Mouse (Mus musculus) heart, embryonic 14.5 days (tissue): ENCODE data around the gene Pacsin1. TPM values are rescaled to one million over a fixed set of nuclear protein-coding genes. Genes with fewer than 3 reads are reported as not detected.
A peak's percentile ranks its signal among the peaks of the same experiment; 100 is the strongest.
"Not testable (repeated sequence)": the region's sequence is repeated elsewhere in the genome, so short reads cannot be mapped to it uniquely, and the experiment has no call there.

Experiments used
- ATAC-seq: fragments of 200-750 bp; cut with Nextera tagmentation; 2 replicates; pipeline ENCODE4 v1.8.0; 2017; ENCODE audit warnings: low read depth, moderate TSS enrichment; ENCODE audit not compliant: insufficient number of reproducible peaks, insufficient read depth, low FRiP score
- H3K27ac ChIP-seq, 2 experiments: fragments of 200-500 bp in 1 of 2; fragments of 300-500 bp in 1 of 2; sonication (generic) in 1 of 2; replicated peaks in 1 of 2; 2 replicates each; pipeline ENCODE4 v1.5.1; 2012 to 2014; ENCODE audit warnings: low read depth in 2 of 2, low read length in 2 of 2, control low read depth in 1 of 2, mild to moderate bottlenecking in 1 of 2, mixed read lengths in 1 of 2; ENCODE audit not compliant: control insufficient read depth in 1 of 2, insufficient read depth in 1 of 2
- H3K27me3 ChIP-seq: fragments of 300-500 bp; sonication (generic); 2 replicates; pipeline ENCODE4 v1.6.1; 2014; ENCODE audit warnings: mild to moderate bottlenecking, low read length, control low read depth; ENCODE audit not compliant: control insufficient read depth, insufficient read depth
- H3K36me3 ChIP-seq: fragments of 300-500 bp; sonication (generic); 2 replicates; pipeline ENCODE4 v1.6.1; 2014; ENCODE audit warnings: mild to moderate bottlenecking, control low read depth, low read length, mixed read lengths; ENCODE audit not compliant: control insufficient read depth, insufficient read depth
- H3K4me1 ChIP-seq, 2 experiments: fragments of 200-500 bp in 1 of 2; fragments of 300-500 bp in 1 of 2; sonication (generic) in 1 of 2; 2 replicates each; pipeline ENCODE4 v1.6.1; 2012 to 2014; ENCODE audit warnings: low read length in 2 of 2, control low read depth in 1 of 2, mixed read lengths in 1 of 2; ENCODE audit not compliant: control insufficient read depth in 2 of 2, insufficient read depth in 2 of 2
- H3K4me2 ChIP-seq: fragments of 300-500 bp; sonication (generic); 2 replicates; pipeline ENCODE4 v1.6.1; 2014; ENCODE audit warnings: mild to moderate bottlenecking, low read length
- H3K4me3 ChIP-seq, 2 experiments: fragments of 200-500 bp in 1 of 2; fragments of 300-500 bp in 1 of 2; sonication (generic) in 1 of 2; 2 replicates each; pipeline ENCODE4 v1.5.1; 2012 to 2014; ENCODE audit warnings: low read length in 2 of 2, mild to moderate bottlenecking in 2 of 2, control low read depth in 1 of 2, low read depth in 1 of 2, moderate library complexity in 1 of 2; ENCODE audit not compliant: control insufficient read depth in 1 of 2, insufficient read depth in 1 of 2
- H3K9ac ChIP-seq: fragments of 300-500 bp; sonication (generic); 2 replicates; pipeline ENCODE4 v1.6.1; 2014; ENCODE audit warnings: mild to moderate bottlenecking, low read length
- H3K9me3 ChIP-seq: fragments of 300-500 bp; sonication (generic); 2 replicates; pipeline ENCODE4 v1.6.1; 2016; ENCODE audit warnings: low read length, control low read depth; ENCODE audit not compliant: control insufficient read depth
- WGBS: fragments of 180-500 bp; shearing (Covaris S2); extraction: QIAGEN DNeasy Blood & Tissue Kit; methylation state at CpG from one replicate; pipeline ENCODE4 v1.1.7; 2014; 5-methylcytosine and 5-hydroxymethylcytosine counted together
- polyA plus RNA-seq: library from polyadenylated mRNA; unstranded; fragments of >200 nt; fragmentation: Nextera tagmentation; extraction: Ambion mirVana; gene quantifications from 2 replicates; pipeline ENCODE4 v1.2.1, GENCODE M21; 2014

Gene Pacsin1
- polyA plus RNA-seq, 1 experiment from 2014 or later: 0.43 TPM

DNA sequence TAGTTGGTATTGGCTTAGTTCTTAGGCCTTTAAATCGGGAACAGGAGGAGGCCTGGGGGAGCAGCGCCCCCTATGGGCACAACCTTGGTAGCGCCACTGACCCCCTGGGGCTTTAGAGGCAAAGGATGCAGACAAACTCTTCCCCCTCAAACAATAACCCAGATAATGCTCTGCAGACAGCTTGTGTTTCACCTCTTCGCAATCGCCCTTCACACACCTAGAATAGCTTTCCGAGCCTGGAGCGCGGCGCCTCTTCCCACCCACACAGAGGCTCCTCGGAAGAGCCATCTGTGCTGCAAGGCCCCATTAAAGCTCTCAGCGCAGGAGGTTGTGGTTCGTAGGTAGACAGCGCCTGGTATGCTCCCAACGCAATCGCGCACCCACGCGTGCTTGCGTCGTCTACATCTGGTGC, 16.4 kb upstream of the Pacsin1 start:
- Histone ChIP-seq H3K9me3 (no peaks in the 10 kb centered on the region), H3K27ac (no peak overlapping the region), H3K4me1 (peaks cover 14 to 17% of the 10 kb centered on the region in 2 experiments; a peak in 3 of 4 replicates), H3K4me2 (no peak overlapping the region), H3K27me3 (no peaks in the 10 kb centered on the region), H3K4me3 (no peak overlapping the region), H3K36me3 (peaks cover under 1% of the 10 kb centered on the region; the same call in 1 of the 2 replicates), H3K9ac (no peak overlapping the region)
- WGBS: 60% methylated on average over 20 of the region's 20 CpGs
- no peak for ATAC-seq

DNA sequence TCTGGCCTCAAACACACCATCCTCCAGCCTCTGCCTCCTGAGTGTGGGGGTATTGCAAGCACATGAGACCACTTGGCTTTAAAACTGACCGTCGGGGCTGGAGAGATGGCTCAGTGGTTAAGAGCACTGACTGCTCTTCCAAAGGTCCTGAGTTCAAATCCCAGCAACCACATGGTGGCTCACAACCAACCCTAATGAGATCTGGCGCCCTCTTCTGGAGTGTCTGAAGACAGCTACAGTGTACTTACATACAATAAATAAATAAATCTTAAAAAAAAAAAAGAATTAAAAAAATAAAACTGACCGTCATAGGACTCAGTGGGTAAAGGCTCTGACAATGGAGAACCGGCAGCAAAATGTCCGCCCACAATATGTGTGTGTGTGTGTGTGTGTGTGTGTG, 15.5 kb upstream of the Pacsin1 start:
- not testable (repeated sequence) for ATAC-seq, H3K27ac ChIP-seq, H3K4me2 ChIP-seq, H3K27me3 ChIP-seq, H3K36me3 ChIP-seq, H3K4me3 ChIP-seq, H3K9ac ChIP-seq, H3K9me3 ChIP-seq
- peaks cover 14% of the 10 kb centered on the region in 2 experiments; a peak in 3 of 4 replicates for H3K4me1 ChIP-seq
- 87% methylated on average over 6 of the region's 6 CpGs for WGBS

DNA sequence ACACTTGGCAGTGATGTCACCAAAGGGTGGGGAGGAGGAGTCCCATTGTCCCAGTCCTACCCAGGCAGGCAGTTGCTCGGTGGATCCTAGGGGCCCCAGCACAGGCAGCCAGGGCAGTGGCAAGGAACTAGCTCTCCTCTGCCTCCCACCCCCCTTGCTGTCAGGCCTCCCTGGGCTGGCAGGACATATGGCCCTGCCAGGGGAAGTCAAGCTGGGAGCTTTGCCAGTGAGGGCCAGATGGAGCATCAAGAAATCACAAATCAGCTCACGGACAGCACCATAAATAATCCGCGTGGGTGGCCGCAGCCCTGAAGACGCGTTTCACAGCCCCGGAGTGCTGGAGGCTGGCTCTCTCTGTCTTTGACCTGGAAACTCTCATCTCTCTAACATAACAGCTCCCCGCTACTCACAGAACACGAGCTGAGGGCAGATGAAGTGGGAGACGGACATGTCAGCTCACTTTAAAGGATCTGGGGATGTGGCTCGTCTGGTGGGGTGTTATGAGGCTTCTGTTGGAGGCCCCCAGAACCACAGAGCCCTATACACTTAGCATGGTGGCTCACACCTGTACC, 12.7 kb upstream of the Pacsin1 start:
- H3K9ac ChIP-seq: peak overlapping the region; percentile 41; the same call in 1 of the 2 replicates
- H3K9me3 ChIP-seq: no peaks in the 10 kb centered on the region
- 13% methylated on average over 12 of the region's 12 CpGs for WGBS
- H3K27ac ChIP-seq: 0 out of 4 replicates have a peak overlapping the region, but pooled peaks of 1 of the 2 experiments have one; percentile 8
- ATAC-seq: no peak
- H3K4me1 ChIP-seq: peaks cover 6 to 7% of the 10 kb centered on the region in 2 experiments; a peak in 3 of 4 replicates
- no peaks in the 10 kb centered on the region for H3K36me3 ChIP-seq
- H3K27me3 ChIP-seq: no peaks in the 10 kb centered on the region
- H3K4me3 ChIP-seq: no peak overlapping the region
- peak overlapping the region; percentile 31 for H3K4me2 ChIP-seq

DNA sequence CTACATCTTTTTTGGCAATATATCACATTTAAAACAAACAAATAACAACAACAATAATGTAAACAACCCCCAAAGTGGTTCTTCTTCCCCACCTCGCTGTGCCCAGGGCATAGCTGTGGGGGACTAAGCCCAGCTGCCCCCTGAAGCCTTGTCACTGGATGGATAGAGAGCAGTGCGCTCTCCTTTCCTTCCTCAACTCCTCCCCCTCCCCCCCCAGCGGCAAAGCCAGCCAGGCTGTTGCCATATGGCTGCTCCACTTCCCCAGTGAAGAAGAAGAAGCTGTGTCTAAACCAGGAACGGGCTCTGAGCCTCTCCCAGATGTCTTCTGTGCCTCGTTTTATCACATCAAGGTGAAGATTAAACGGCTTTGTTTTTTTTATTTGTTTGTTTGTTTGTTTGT, 12.2 kb upstream of the Pacsin1 start:
- Histone ChIP-seq H3K27ac (no peak overlapping the region), H3K4me1 (peaks cover 6% of the 10 kb centered on the region in 2 experiments; a peak in 3 of 4 replicates), H3K4me2 (no peak overlapping the region), H3K36me3 (no peaks in the 10 kb centered on the region), H3K27me3 (no peaks in the 10 kb centered on the region), H3K4me3 (no peak overlapping the region), H3K9me3 (no peaks in the 10 kb centered on the region), H3K9ac (no peak overlapping the region)
- WGBS: 35% methylated on average over 6 of the region's 6 CpGs
- no peak for ATAC-seq

DNA sequence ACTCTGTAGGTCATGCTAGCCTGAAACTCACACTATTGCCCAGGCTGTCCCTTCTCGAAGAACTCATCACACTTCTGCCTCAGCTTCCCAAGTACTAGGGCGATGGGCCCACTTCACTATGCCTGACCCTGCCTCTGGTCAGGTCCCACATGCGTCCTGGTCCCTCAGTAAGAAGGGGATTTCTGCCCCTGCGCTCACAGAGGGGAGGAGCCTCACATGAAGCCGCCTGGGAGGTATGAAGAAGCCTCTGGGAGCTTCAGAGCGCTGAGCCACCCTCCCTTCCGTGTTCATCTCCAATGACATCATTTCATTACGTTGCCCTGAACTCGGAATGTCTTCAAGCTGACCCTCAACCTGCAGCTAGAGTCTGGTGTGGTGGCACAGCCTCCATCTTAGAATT, 11.6 kb upstream of the Pacsin1 start:
- peaks cover 6% of the 10 kb centered on the region in 2 experiments; a peak in 3 of 4 replicates for H3K4me1 ChIP-seq
- no peak overlapping the region for H3K4me2 ChIP-seq
- no peak for ATAC-seq
- no peaks in the 10 kb centered on the region for H3K27me3 ChIP-seq
- H3K9ac ChIP-seq: no peak overlapping the region
- no peak overlapping the region for H3K4me3 ChIP-seq
- H3K27ac ChIP-seq: no peak overlapping the region
- 82% methylated on average over 9 of the region's 9 CpGs for WGBS
- no peaks in the 10 kb centered on the region for H3K36me3 ChIP-seq
- H3K9me3 ChIP-seq: no peaks in the 10 kb centered on the region

DNA sequence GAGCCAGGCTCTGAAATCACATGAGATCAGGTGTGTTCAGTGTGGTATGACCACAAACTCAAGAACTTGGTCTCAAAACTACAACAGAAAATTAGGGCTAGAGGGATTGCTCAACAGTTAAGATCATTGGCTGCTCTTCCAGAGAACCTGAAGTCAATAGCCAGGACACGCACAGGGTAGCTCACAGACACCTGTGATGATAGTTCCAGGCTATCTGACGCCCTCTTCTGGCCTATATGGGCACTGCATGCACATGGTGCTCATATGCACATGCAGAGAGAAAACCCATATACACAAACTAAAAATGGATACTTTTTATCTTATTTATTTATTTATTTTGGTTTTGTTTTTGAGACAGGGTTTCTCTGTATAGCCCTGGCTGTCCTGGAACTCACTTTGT, 10.7 kb upstream of the Pacsin1 start:
- Histone ChIP-seq H3K27me3 (no peaks in the 10 kb centered on the region), H3K4me1 (peaks cover 6% of the 10 kb centered on the region in 2 experiments; a peak in 3 of 4 replicates), H3K4me2 (no peak overlapping the region), H3K4me3 (no peak overlapping the region), H3K27ac (no peak overlapping the region), H3K9me3 (no peaks in the 10 kb centered on the region), H3K9ac (no peak overlapping the region), H3K36me3 (no peaks in the 10 kb centered on the region)
- 51% methylated on average over 2 of the region's 2 CpGs for WGBS
- no peak for ATAC-seq

DNA sequence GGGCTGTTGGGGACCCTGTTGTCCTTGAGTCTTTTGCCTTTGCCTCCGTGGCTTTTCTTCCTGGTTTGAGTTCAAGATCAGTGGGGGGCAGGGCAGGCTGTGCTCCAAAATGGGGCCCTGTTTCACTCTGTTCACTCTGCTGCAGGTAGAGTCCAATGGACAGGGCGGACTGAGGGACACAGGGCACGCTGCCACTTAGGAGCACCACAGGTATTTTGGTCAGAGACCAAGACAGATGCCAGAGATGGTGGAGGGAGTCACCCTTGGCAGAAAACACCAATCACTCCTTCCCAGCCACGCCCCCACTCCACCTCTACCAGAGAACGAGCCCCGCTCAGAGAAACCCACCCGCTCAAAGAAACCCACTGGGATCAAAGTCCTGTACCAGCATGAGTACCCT, 9.5 kb upstream of the Pacsin1 start:
- Histone ChIP-seq H3K9ac (no peak overlapping the region), H3K4me1 (peaks cover 6% of the 10 kb centered on the region in 2 experiments; a peak in 3 of 4 replicates), H3K36me3 (no peaks in the 10 kb centered on the region), H3K4me3 (no peak overlapping the region), H3K4me2 (no peak overlapping the region), H3K27ac (no peak overlapping the region), H3K27me3 (no peaks in the 10 kb centered on the region; the same call in 1 of the 2 replicates), H3K9me3 (no peaks in the 10 kb centered on the region)
- ATAC-seq: no peak
- 31% methylated on average over 7 of the region's 7 CpGs for WGBS

DNA sequence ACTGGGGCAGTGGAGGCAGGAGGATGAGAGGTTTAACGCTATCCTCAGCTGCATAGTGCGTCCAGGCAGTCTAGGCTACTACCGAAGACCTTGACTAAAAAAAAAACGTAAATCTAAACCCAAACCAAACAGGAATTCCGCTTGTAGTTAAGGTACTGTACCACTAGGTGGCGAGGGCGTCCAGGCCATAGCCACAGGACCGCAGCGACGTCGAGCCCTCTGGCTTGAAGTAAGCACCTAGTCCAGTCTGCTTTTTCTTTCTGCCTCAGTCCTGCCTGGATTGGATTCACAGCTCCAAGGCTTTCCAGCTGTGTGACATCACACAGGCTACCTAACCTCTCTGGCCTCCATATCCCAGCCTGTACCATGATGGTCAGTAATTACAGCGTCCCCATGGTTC, 5.1 kb upstream of the Pacsin1 start:
- WGBS: 11% methylated on average over 12 of the region's 12 CpGs
- Histone ChIP-seq H3K4me3 (no peak overlapping the region), H3K9ac (no peak overlapping the region), H3K27ac (no peak overlapping the region), H3K9me3 (no peaks in the 10 kb centered on the region), H3K4me1 (peaks cover 0 to under 1% of the 10 kb centered on the region in 2 experiments; a peak in 2 of 4 replicates), H3K4me2 (no peak overlapping the region), H3K27me3 (peaks cover 13% of the 10 kb centered on the region), H3K36me3 (no peaks in the 10 kb centered on the region)
- no peak for ATAC-seq
